ENCODE assay signal across 8 mouse cellular contexts in genomic region chr17:28308297-28309195, GRCm38 (mm10). TPM values are rescaled to one million over a fixed set of nuclear protein-coding genes. Genes with fewer than 3 reads are reported as not detected.
DNase-seq lines count a peak whose midpoint lies in the region; ATAC-seq lines count a peak whose summit lies in the region.

No protein-coding gene starts in this region.

- peak; percentile 86 for DNase-seq in forebrain, embryonic 10.5 days (ENCODE audit: extremely low spot score, low spot score)
- DNase-seq in cerebellum, postnatal 14 days, result peak; percentile 95 to 98
- DNase-seq in gastrocnemius, postnatal 10 days, result peak; percentile 94
- DNase-seq in intestine, embryonic 14.5 days (ENCODE audit: low spot score), result peak; percentile 99
- peak; percentile 92 for DNase-seq in left cerebral cortex, postnatal 4 days
- peak; percentile 72 to 87 for DNase-seq in spleen, postnatal 14 days (ENCODE audit: low spot score in 2 of 2)

- H3K27me3 ChIP-seq in forebrain, embryonic 10.5 days (ENCODE audit: poor library complexity, severe bottlenecking), result no peaks in the 10 kb centered on the region
- H3K27me3 ChIP-seq in forebrain, embryonic 15.5 days, result no peaks in the 10 kb centered on the region
- H3K27me3 ChIP-seq in intestine, embryonic 14.5 days (replicated peaks; ENCODE audit: control insufficient read depth, insufficient read depth, low read length), result no peaks in the 10 kb centered on the region
- no peaks in the 10 kb centered on the region for H3K27me3 ChIP-seq in midbrain, embryonic 16.5 days (ENCODE audit: control insufficient read depth, insufficient read depth, low read depth, low read length)

- H3K27ac ChIP-seq in forebrain, embryonic 10.5 days, result peak overlapping the region; percentile 63
- H3K27ac ChIP-seq in forebrain, embryonic 15.5 days (replicated peaks), result no peak overlapping the region
- H3K27ac ChIP-seq in intestine, embryonic 14.5 days (ENCODE audit: low read depth), result no peak overlapping the region
- H3K27ac ChIP-seq in midbrain, embryonic 16.5 days (ENCODE audit: low read length), result no peak overlapping the region

- H3K4me2 ChIP-seq in forebrain, embryonic 15.5 days (replicated peaks), result no peak overlapping the region
- peak overlapping the region; percentile 13; the same call in 1 of the 2 replicates for H3K4me2 ChIP-seq in intestine, embryonic 14.5 days (ENCODE audit: low read length)
- H3K4me2 ChIP-seq in midbrain, embryonic 16.5 days (ENCODE audit: low read length), result 0 out of 2 replicates have a peak overlapping the region, but pooled peaks have one; percentile 19

- no peaks in the 10 kb centered on the region for H3K9me3 ChIP-seq in forebrain, embryonic 10.5 days
- no peaks in the 10 kb centered on the region for H3K9me3 ChIP-seq in forebrain, embryonic 15.5 days
- H3K9me3 ChIP-seq in intestine, embryonic 14.5 days (ENCODE audit: control insufficient read depth, low read length), result no peaks in the 10 kb centered on the region
- no peaks in the 10 kb centered on the region for H3K9me3 ChIP-seq in midbrain, embryonic 16.5 days (replicated peaks; ENCODE audit: control insufficient read depth, low read length, poor library complexity, severe bottlenecking)

- no peak overlapping the region for H3K4me3 ChIP-seq in forebrain, embryonic 10.5 days
- H3K4me3 ChIP-seq in forebrain, embryonic 15.5 days, result no peak overlapping the region
- H3K4me3 ChIP-seq in intestine, embryonic 14.5 days (ENCODE audit: low read depth, low read length), result no peak overlapping the region
- H3K4me3 ChIP-seq in midbrain, embryonic 16.5 days (ENCODE audit: low read depth, low read length), result no peak overlapping the region

- no peaks in the 10 kb centered on the region for H3K36me3 ChIP-seq in forebrain, embryonic 10.5 days (replicated peaks)
- H3K36me3 ChIP-seq in forebrain, embryonic 15.5 days, result no peaks in the 10 kb centered on the region
- no peaks in the 10 kb centered on the region for H3K36me3 ChIP-seq in intestine, embryonic 14.5 days (ENCODE audit: control insufficient read depth, insufficient read depth, low read length)
- H3K36me3 ChIP-seq in midbrain, embryonic 16.5 days (ENCODE audit: control insufficient read depth, insufficient read depth, low read length), result no peaks in the 10 kb centered on the region

- WGBS in forebrain, embryonic 10.5 days, result 23% methylated on average over 18 of the region's 18 CpGs
- WGBS in forebrain, embryonic 15.5 days, result 14% methylated on average over 18 of the region's 18 CpGs
- WGBS in intestine, embryonic 14.5 days, result 13% methylated on average over 18 of the region's 18 CpGs
- 13% methylated on average over 18 of the region's 18 CpGs for WGBS in midbrain, embryonic 16.5 days

- H3K4me1 ChIP-seq in forebrain, embryonic 10.5 days, result peaks cover 27% of the 10 kb centered on the region
- H3K4me1 ChIP-seq in forebrain, embryonic 15.5 days, result peaks cover 7% of the 10 kb centered on the region
- peaks cover 5% of the 10 kb centered on the region; the same call in 1 of the 2 replicates for H3K4me1 ChIP-seq in intestine, embryonic 14.5 days (replicated peaks; ENCODE audit: control insufficient read depth, insufficient read depth, low read length)
- peaks cover 8% of the 10 kb centered on the region; the same call in 1 of the 2 replicates for H3K4me1 ChIP-seq in midbrain, embryonic 16.5 days (ENCODE audit: control insufficient read depth, insufficient read depth, low read length)

- intact Hi-C loops in left cerebral cortex, postnatal 4 days (cut with DNase I), result loop anchor here (5.0 to 10.0 kb wide), 2 partner anchors 81 to 224 kb away; partner anchors contain the start of gene Tcp11

- no peak for ATAC-seq in forebrain, embryonic 15.5 days (replicated peaks)
- ATAC-seq in intestine, embryonic 14.5 days (replicated peaks; ENCODE audit: low FRiP score, low TSS enrichment, low read depth), result peak; percentile 10; the same call in 1 of the 2 replicates
- ATAC-seq in midbrain, embryonic 16.5 days, result no peak

- no peak overlapping the region for H3K9ac ChIP-seq in forebrain, embryonic 15.5 days (replicated peaks)
- H3K9ac ChIP-seq in intestine, embryonic 14.5 days (ENCODE audit: low read length), result no peak overlapping the region
- H3K9ac ChIP-seq in midbrain, embryonic 16.5 days (ENCODE audit: low read depth, low read length), result no peak overlapping the region

RNA-seq across cellular contexts. Expression of gene Fance, which starts 4.8 kb away (rescaled TPM):
- polyA plus RNA-seq in forebrain, embryonic 10.5 days (2016; fragmentation: Nextera tagmentation; extraction: Ambion mirVana), result 31.6 and 32.5 TPM in 2 replicates
- polyA plus RNA-seq in forebrain, embryonic 15.5 days (2015; fragmentation: Nextera tagmentation; extraction: Ambion mirVana), result 25.9 and 27.4 TPM in 2 replicates
- 10 to 100 TPM; 14.8 to 20.1 TPM for total RNA-seq in gastrocnemius, postnatal 10 days (2021)
- polyA plus RNA-seq in intestine, embryonic 14.5 days (2014; fragmentation: Nextera tagmentation; extraction: Ambion mirVana), result 27.3 and 33.7 TPM in 2 replicates
- total RNA-seq in left cerebral cortex, postnatal 4 days (2021), result 10 to 100 TPM; 28.9 to 29.0 TPM
- polyA plus RNA-seq in midbrain, embryonic 16.5 days (2015; fragmentation: Nextera tagmentation; extraction: Ambion mirVana), result 25.2 and 26.3 TPM in 2 replicates

RNA-seq across cellular contexts. Expression of gene Rpl10a, which starts 19.7 kb away (rescaled TPM):
- polyA plus RNA-seq in forebrain, embryonic 10.5 days (2016; fragmentation: Nextera tagmentation; extraction: Ambion mirVana), result 511 and 540 TPM in 2 replicates
- polyA plus RNA-seq in forebrain, embryonic 15.5 days (2015; fragmentation: Nextera tagmentation; extraction: Ambion mirVana), result 359 and 384 TPM in 2 replicates
- total RNA-seq in gastrocnemius, postnatal 10 days (2021), result 100 to 1,000 TPM; 699 to 738 TPM
- polyA plus RNA-seq in intestine, embryonic 14.5 days (2014; fragmentation: Nextera tagmentation; extraction: Ambion mirVana), result 909 and 955 TPM in 2 replicates
- 100 to 1,000 TPM; 646 to 664 TPM for total RNA-seq in left cerebral cortex, postnatal 4 days (2021)
- 304 and 312 TPM in 2 replicates for polyA plus RNA-seq in midbrain, embryonic 16.5 days (2015; fragmentation: Nextera tagmentation; extraction: Ambion mirVana)

RNA-seq across cellular contexts. Expression of gene Tead3, which starts 42.1 kb away (rescaled TPM):
- polyA plus RNA-seq in forebrain, embryonic 10.5 days (2016; fragmentation: Nextera tagmentation; extraction: Ambion mirVana), result 5.2 and 5.5 TPM in 2 replicates
- 1.9 TPM in 2 replicates for polyA plus RNA-seq in forebrain, embryonic 15.5 days (2015; fragmentation: Nextera tagmentation; extraction: Ambion mirVana)
- total RNA-seq in gastrocnemius, postnatal 10 days (2021), result 10 to 100 TPM in 1 of 2 experiments, 1 to 10 TPM in 1; 10.0 to 14.8 TPM
- polyA plus RNA-seq in intestine, embryonic 14.5 days (2014; fragmentation: Nextera tagmentation; extraction: Ambion mirVana), result 12.0 and 13.3 TPM in 2 replicates
- 1 to 10 TPM; 5.8 to 6.3 TPM for total RNA-seq in left cerebral cortex, postnatal 4 days (2021)
- 1.3 and 1.4 TPM in 2 replicates for polyA plus RNA-seq in midbrain, embryonic 16.5 days (2015; fragmentation: Nextera tagmentation; extraction: Ambion mirVana)

RNA-seq across cellular contexts. Expression of gene Tulp1, which starts 56.5 kb away (rescaled TPM):
- 3.5 and 3.8 TPM in 2 replicates for polyA plus RNA-seq in forebrain, embryonic 10.5 days (2016; fragmentation: Nextera tagmentation; extraction: Ambion mirVana)
- 1.2 and 1.8 TPM in 2 replicates for polyA plus RNA-seq in forebrain, embryonic 15.5 days (2015; fragmentation: Nextera tagmentation; extraction: Ambion mirVana)
- total RNA-seq in gastrocnemius, postnatal 10 days (2021), result under 1 TPM; 0.40 to 0.50 TPM
- polyA plus RNA-seq in intestine, embryonic 14.5 days (2014; fragmentation: Nextera tagmentation; extraction: Ambion mirVana), result 3.7 and 4.0 TPM in 2 replicates
- total RNA-seq in left cerebral cortex, postnatal 4 days (2021), result under 1 TPM; 0.58 to 0.92 TPM
- polyA plus RNA-seq in midbrain, embryonic 16.5 days (2015; fragmentation: Nextera tagmentation; extraction: Ambion mirVana), result 1.4 and 1.7 TPM in 2 replicates
